Mouse (Mus musculus) common myeloid progenitor, adult 5-6 weeks (primary cell): Measurements from ENCODE around the gene Tyw3. TPM values are rescaled to one million over a fixed set of nuclear protein-coding genes. Genes with fewer than 3 reads are reported as not detected.
"Not testable (repeated sequence)": the region's sequence is repeated elsewhere in the genome, so short reads cannot be mapped to it uniquely, and the experiment has no call there.

Source experiments
- ATAC-seq: replicated peaks from 2 replicates; pipeline ENCODE4 v1.8.0; 2016; ENCODE audit warnings: low read depth, mild to moderate bottlenecking, moderate TSS enrichment, inconsistent platforms; ENCODE audit not compliant: poor library complexity, severe bottlenecking
- total RNA-seq: library from RNA; stranded (forward); fragments of 200-1000, 187-1606 nt; gene quantifications from 2 replicates; pipeline ENCODE4 v1.2.3, GENCODE M21; 2017

Gene Tyw3
- 4.1 and 4.6 TPM in 2 replicates for total RNA-seq

- peak; percentile 96 for ATAC-seq
Measured at GRCm38 (mm10) chr3:154596934-154597554, at the start of gene Tyw3. TSS of gene Tyw3 (minus strand) at chr3:154597104.

DNA sequence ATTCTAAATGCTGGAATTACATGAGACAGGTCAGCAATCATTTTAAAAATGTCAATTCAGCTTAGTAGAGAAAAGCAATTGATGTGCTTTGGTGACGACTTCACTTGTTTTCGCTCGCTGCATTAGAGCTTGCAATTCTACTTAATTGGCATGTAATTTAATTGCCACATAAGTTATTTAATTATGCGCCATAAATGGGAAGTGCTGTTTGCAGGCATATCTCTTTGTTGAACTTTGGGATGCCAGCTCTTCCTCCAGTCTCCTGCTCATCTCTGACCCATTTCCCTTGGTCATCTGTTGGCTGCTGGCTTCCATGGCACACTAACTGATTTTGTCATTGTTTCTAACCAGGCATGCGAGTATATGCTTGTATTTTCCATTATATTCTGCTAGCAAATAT lies 36.2 kb upstream of the Tyw3 start:
- ATAC-seq: no peak

DNA sequence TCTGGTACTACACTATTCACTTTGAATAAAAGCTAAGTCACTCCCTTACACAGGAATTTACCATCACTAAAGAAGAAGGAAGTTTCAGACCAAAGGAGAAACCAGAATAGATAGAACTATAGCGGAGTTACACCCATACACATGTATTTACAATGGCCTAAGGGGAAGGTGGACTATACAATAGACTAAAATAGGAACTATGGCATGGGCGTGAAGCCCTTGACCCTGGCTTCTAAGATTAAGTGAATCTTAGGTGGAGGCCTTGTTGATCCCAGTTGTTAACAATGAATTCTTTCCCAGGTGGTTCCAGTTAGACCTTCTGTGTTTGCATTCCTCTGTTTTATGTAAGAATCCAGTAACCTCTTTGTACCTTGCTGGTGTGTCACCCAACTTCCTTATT lies 34.4 kb upstream of the Tyw3 start:
- ATAC-seq: not testable (repeated sequence)

- peak; percentile 42; the same call in 1 of the 2 replicates for ATAC-seq
Measured at GRCm38 (mm10) chr3:154628284-154628683, 31.4 kb upstream of the Tyw3 start.

GRCm38 (mm10) chr3:154616106-154616505 lies 19.2 kb upstream of the Tyw3 start:
- ATAC-seq: no peak

DNA sequence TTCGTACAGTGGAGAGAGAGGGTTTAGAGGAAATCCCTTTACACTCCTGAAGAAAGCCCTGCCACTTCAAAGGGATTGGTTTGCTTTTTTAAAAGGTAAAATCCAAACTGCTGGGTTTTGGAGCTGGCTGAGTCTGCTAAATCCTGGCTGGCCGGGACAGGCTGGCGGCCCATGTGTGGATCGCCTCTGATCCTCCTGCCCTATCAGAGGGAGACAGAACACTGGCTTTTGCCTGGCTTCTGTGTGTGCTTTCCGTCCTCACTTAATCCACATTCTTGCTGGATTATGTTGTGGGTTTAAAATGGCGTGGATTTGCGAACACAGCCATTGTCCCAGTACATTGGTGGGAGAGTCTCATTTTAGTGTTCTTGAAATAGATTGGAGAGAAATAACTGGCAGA lies 18.4 kb upstream of the Tyw3 start:
- no peak for ATAC-seq

GRCm38 (mm10) chr3:154614771-154615170 lies 17.9 kb upstream of the Tyw3 start:
- ATAC-seq: no peak

DNA sequence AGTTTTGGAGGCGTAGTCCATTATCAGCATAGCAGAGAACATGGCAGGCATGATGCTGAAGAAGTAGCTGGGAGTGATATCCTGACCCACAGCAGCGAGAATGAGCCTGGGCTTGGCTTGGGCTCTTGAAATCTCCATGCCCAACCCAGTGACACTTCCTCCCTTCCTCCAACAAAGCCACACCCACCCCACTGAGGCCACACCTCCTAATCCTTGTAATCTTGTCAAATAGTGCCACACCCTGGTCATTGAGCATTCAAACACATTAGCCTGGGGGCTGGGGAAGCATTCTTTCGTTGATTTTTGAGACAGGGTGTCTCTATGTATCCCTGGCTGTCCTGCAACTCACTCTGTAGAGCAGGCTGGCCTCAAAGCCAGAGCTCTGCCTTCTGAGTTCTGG lies 15.0 kb upstream of the Tyw3 start:
- ATAC-seq: no peak

DNA sequence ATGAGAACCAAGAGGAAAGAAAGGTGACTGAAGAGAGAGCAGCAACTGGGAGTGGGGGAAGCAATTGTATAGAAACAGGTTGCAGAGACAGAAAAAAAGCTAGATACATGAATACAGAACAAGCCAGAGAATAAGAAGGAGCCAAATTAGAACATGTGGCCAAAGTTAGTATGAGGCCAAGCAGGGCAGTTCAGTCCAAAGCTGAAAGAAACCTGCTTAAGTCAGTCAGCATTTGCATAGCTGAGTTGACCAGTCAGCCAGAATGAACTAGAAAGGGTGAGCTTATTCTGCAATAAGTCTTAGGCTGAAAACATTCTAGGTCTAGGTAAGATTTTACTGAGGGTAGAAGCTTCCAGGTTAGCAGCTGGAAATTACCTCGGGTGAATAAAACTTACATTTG lies 11.0 kb upstream of the Tyw3 start:
- no peak for ATAC-seq

DNA sequence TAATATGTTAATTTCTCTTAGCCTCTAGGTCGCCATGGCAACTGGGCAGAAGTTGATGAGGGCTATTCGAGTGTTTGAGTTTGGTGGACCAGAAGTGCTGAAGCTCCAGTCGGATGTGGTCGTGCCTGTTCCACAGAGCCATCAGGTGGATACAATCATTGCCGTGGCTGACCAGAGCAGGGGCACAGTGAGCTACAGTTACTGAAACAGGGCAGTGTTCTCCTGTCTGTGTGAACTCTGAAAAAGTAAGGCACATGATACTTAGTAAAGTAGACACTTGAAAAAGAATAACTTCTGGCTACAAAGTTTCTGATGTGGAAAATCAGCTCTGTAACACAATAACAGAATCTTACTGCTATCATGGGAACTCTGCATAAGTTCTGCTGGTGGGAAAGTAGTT lies 8.0 kb upstream of the Tyw3 start:
- ATAC-seq: no peak

DNA sequence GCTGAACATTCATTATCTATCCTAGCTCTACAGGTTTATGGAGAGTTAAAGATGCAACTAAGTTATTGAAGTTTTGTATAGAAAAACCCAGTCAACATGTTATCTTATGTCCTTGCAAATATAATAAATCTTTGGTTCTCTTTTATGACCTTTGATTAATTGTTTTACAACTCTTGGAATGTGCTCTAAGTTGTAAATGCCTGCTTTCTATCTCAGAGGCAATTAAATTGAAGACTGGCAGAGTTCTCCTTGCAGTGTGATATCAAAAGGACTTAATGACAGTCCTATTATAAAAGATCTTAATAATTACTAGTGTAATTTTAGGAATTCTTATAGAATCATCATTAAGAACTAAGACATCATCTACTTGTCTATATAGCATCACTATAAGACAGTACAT lies 5.2 kb upstream of the Tyw3 start:
- ATAC-seq: no peak

- ATAC-seq: no peak
Measured at GRCm38 (mm10) chr3:154597561-154597960, 657 bp upstream of the Tyw3 start.

DNA sequence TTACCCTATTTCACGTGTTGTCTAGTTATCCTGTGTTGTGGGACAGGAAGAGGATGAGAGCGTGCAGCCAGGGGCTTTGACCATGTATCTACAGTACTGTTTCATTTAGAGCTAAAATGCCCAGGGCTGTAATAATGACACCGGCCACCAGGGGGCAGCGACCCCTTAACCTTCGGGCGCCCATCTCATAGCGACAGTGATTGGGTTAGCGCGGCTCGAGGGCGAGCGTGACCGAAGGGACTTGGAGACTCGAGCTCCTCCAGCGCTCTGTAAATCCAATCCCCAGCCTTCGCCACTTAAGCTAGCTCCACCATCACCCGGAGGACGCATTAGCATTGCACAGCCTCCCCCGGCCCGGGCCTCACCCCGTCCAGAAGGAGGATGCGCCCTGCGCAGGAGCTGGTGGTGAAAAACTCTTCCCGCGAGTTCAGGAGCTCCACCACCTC lies 393 bp downstream of the Tyw3 start, which contains the start of gene Cryz:
Gene Cryz (plus strand): TSS at position 224 of the 446 bp plus-strand sequence.
- ATAC-seq: peak; percentile 85

DNA sequence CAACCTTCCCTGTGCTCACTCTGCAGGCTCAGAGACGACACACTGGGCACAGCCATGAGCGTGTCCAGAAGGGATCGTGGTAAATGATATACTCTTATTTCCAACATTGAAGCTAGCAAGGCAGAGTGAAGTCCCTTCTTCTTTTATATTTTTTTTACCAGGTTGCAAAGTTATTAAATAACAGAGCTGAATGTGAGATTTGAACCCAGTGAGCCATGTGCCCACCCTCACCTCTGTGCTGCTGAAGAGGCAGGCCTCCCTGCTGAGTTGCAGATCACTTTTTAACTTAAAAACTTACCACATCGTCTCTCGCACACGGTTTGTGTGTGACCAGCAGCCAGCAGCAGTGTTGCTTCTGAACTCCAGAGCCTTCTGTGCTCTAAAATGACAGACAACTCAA lies 2.7 kb downstream of the Tyw3 start:
- ATAC-seq: no peak

DNA sequence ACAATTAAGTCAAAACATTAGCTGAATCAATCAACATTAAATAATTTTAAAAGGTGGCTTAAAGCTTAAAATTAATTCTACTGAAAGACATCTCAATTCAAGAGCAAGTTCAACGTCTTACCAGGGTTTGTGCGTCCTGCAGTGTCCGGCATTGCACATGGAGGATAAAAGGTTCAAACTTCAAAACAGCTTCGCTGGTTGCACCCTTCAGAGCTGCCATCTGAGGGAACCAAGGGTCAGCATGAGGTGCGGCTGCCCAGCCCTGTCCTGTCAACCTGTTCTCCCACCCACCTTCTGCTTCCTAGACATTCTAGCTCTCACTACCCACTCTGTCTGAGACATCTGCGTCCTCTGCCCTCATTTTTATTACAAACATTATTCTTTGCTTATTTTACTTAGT lies 3.3 kb downstream of the Tyw3 start:
- ATAC-seq: no peak

DNA sequence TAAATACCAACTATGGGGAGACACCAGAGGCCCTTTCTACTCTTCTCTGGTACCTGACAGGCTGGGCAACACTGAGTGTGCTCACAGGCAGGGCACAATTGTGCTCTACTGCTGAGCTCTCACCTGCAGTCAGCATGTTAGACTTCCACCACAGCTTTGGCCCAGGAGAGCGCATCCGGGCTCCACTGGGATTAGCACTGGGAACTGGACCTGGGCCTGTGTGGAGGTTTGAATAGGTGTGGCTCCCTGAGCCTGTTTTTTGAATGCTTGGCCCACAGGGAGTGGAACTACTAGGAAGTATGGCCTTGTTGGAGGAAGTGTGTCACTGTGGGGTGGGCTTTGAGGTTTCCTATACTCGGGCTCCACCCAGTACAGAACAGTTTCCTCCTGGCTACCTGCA lies 5.3 kb downstream of the Tyw3 start:
- ATAC-seq: no peak

- ATAC-seq: no peak
Measured at GRCm38 (mm10) chr3:154590971-154591370, 5.9 kb downstream of the Tyw3 start.

DNA sequence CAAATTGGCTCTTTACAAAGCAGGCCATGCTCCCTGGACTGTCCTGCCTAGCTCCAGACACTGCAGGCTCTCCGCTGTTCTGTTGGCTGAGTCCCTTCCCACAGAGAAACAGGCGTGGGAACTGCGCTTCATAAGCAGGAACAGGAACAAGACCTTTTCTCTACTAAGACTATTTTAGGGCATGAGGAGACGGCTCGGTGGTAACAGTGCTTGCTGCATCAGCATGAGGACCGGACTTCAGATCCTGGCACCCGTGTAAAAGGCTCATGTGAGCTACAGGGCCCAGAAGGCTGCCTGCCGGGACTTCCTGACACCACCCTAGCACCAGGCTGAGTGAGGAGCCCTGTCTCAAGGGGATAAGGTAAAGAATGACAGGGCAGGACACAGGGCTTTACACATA lies 12.6 kb downstream of the Tyw3 start:
- no peak for ATAC-seq

DNA sequence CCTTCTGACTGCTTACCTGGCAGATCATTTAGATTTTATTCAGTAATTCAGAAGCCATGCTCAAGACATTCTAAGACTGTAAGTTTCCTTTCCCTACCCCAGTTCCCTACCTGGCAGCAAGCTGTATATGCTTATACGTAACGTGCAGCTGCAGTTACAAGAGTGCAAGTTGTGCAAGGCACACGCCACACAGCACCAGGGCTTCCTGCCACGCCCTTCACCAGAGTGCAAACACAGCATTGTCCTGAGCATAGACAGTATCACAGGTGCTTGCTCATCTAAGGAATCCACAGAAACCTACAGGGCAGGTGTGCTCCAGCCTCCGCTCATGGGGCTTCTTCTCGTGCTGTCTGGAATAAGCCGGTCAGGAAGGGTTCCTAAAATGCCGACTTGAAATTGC lies 19.0 kb downstream of the Tyw3 start:
- no peak for ATAC-seq

DNA sequence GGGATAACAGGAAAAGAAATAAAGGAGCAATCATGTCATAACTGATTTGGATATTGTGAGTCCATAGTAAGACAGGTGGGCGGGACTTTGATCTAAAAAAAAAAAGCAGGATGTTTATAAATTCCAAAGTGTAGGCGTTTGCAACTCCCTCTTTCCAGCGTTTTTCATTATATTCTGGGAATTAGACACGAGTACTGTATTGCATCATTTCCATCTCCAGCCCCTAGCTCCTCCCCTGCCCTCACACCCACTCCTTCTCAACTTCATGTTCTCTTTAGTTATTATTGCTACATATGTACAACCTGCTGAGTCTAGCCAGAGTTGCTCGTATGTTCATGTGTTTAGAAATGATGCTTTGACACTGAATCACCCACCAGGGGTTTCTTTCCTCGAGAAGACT lies 23.2 kb downstream of the Tyw3 start:
- ATAC-seq: no peak

GRCm38 (mm10) chr3:154572341-154572972 lies 24.4 kb downstream of the Tyw3 start:
- peak; percentile 98 for ATAC-seq

DNA sequence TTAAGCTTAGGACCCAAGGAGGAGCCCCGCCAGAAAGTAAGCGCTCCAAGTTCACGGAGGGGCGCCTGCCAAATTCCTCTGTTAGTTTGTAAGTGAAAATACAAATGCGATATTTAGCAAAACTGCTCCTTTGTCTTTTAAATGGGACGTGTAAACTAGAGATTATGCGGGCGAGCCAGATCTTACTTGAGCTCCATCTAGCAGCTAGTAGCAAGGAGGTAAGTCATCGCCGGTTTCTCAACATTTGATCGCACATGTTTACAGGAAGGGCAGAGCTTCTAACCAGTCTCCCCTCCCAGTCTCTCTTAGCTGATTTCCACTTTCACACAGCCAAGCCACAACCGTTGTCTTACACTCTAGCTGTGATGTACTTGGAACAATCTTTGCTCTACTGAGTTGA lies 26.1 kb downstream of the Tyw3 start:
- ATAC-seq: no peak
